25 mouse cellular contexts compared by ENCODE assay signal in genomic region chr1:130455111-130455510, GRCm38 (mm10). TPM values are rescaled to one million over a fixed set of nuclear protein-coding genes. Genes with fewer than 3 reads are reported as not detected.
DNase-seq lines count a peak whose midpoint lies in the region; ATAC-seq and TF ChIP-seq lines count a peak whose summit lies in the region.
"Had no signal": no experiment of that assay in that cellular context is flagged by ENCODE, and none has a peak within 500 bp of the region (broad histone marks: within the 10 kb centered on the region; RNA-seq: fewer than 3 reads in every experiment).

No protein-coding gene starts in this region.

- H3K4me1 ChIP-seq in lung, embryonic 14.5 days (ENCODE audit: insufficient read depth): no peaks in the 10 kb centered on the region
- no peaks in the 10 kb centered on the region for H3K4me1 ChIP-seq in lung, postnatal 0 days (ENCODE audit: insufficient read depth, low read depth, low read length)
- H3K4me1 ChIP-seq: embryonic facial prominence, embryonic 10.5 days; embryonic facial prominence, embryonic 12.5 days; forebrain, embryonic 13.5 days; forebrain, embryonic 15.5 days had no signal

- H3K4me3 ChIP-seq in lung, embryonic 14.5 days (ENCODE audit: low read depth, low read length): no peak overlapping the region
- H3K4me3 ChIP-seq in lung, postnatal 0 days (ENCODE audit: low read depth, low read length): no peak overlapping the region
- H3K4me3 ChIP-seq: embryonic facial prominence, embryonic 10.5 days; embryonic facial prominence, embryonic 12.5 days; forebrain, embryonic 13.5 days; forebrain, embryonic 15.5 days had no signal

- no peaks in the 10 kb centered on the region for H3K36me3 ChIP-seq in lung, embryonic 14.5 days (ENCODE audit: insufficient read depth)
- H3K36me3 ChIP-seq in lung, postnatal 0 days (ENCODE audit: insufficient read depth, low read length): no peaks in the 10 kb centered on the region
- H3K36me3 ChIP-seq: embryonic facial prominence, embryonic 10.5 days; embryonic facial prominence, embryonic 12.5 days; forebrain, embryonic 15.5 days had no signal

- no peak for TF ChIP-seq EP300 in lung, postnatal 0 days (IDR thresholded peaks at IDR 0.05)

- TF ChIP-seq CTCF in lung, embryonic 14.5 days (IDR thresholded peaks at IDR 0.05; ENCODE audit: low read depth): no peak
- 0 out of 2 replicates have a peak, but pooled peaks have one; percentile 7 for TF ChIP-seq CTCF in lung, postnatal 0 days (IDR thresholded peaks at IDR 0.05)

- 74% methylated on average over 2 of the region's 2 CpGs for WGBS in lung, embryonic 14.5 days
- WGBS in lung, postnatal 0 days: 75% methylated on average over 2 of the region's 2 CpGs

- H3K4me2 ChIP-seq in lung, embryonic 14.5 days: no peak overlapping the region
- no peak overlapping the region for H3K4me2 ChIP-seq in lung, postnatal 0 days (replicated peaks; ENCODE audit: low read depth, low read length)
- H3K4me2 ChIP-seq: embryonic facial prominence, embryonic 12.5 days; forebrain, embryonic 13.5 days; forebrain, embryonic 15.5 days had no signal

- no peaks in the 10 kb centered on the region for H3K9me3 ChIP-seq in lung, embryonic 14.5 days (ENCODE audit: low read depth, low read length)
- H3K9me3 ChIP-seq in lung, postnatal 0 days (ENCODE audit: low read length): no peaks in the 10 kb centered on the region
- H3K9me3 ChIP-seq: embryonic facial prominence, embryonic 10.5 days; embryonic facial prominence, embryonic 12.5 days; forebrain, embryonic 13.5 days; forebrain, embryonic 15.5 days; G1E had no signal

- H3K9ac ChIP-seq in lung, embryonic 14.5 days: no peak overlapping the region
- no peak overlapping the region for H3K9ac ChIP-seq in lung, postnatal 0 days (replicated peaks; ENCODE audit: low read depth)
- H3K9ac ChIP-seq: embryonic facial prominence, embryonic 12.5 days; forebrain, embryonic 13.5 days; forebrain, embryonic 15.5 days had no signal

- DNase-seq in lung, embryonic 14.5 days: no peak
- DNase-seq in lung, postnatal 10 days: no peak
- DNase-seq in lung, postnatal 0 days (ENCODE audit: low spot score): peak; percentile 52
- no peak for DNase-seq in lung, postnatal 14 days
- peak; percentile 55 for DNase-seq in lung, postnatal 36 days
- DNase-seq: adrenal gland, adult 8-10 months; adrenal gland, postnatal 14 days; adrenal gland, postnatal 36 days; cerebellum, adult 11-12 months; cerebellum, adult 2 months; cerebellum, adult 9-10 months; cerebellum, postnatal 10 days; cerebellum, postnatal 25 days had no signal

- H3K27me3 ChIP-seq in lung, embryonic 14.5 days (ENCODE audit: insufficient read depth, low read length): no peaks in the 10 kb centered on the region
- H3K27me3 ChIP-seq in lung, postnatal 0 days (replicated peaks; ENCODE audit: insufficient read depth, low read length): no peaks in the 10 kb centered on the region
- H3K27me3 ChIP-seq: CH12.LX; embryonic facial prominence, embryonic 12.5 days; forebrain, embryonic 13.5 days; forebrain, embryonic 15.5 days had no signal

- ATAC-seq in lung, embryonic 14.5 days (ENCODE audit: insufficient read depth): 0 out of 2 replicates have a peak, but pooled peaks have one; percentile 47
- ATAC-seq in lung, postnatal 0 days: peak; percentile 53
- no peak for ATAC-seq in frontal cortex, adult (ENCODE audit: low TSS enrichment)
- ATAC-seq: activated CD4-positive, CD25-positive, alpha-beta regulatory T cell, adult 4 months; CD4-positive, CD25-positive, alpha-beta regulatory T cell, adult 4 months; forebrain, embryonic 13.5 days; forebrain, embryonic 15.5 days; Patski had no signal

- no peak overlapping the region for H3K27ac ChIP-seq in lung, embryonic 14.5 days (ENCODE audit: low read depth)
- no peak overlapping the region for H3K27ac ChIP-seq in lung, postnatal 0 days (ENCODE audit: low read length)
- H3K27ac ChIP-seq: embryonic facial prominence, embryonic 10.5 days; embryonic facial prominence, embryonic 12.5 days; forebrain, embryonic 13.5 days; forebrain, embryonic 15.5 days had no signal

RNA-seq across cellular contexts. Expression of gene Cd55, which starts 7.4 kb away (rescaled TPM):
- polyA plus RNA-seq in lung, embryonic 14.5 days (2014; fragmentation: Nextera tagmentation; extraction: Ambion mirVana): 21.9 and 24.9 TPM in 2 replicates
- 50.9 and 57.7 TPM in 2 replicates for polyA plus RNA-seq in lung, postnatal 0 days (2015; fragmentation: Nextera tagmentation; extraction: Ambion mirVana)

RNA-seq across cellular contexts. Expression of gene Cd55b, which starts 32.3 kb away (rescaled TPM):
- polyA plus RNA-seq in lung, embryonic 14.5 days (2014; fragmentation: Nextera tagmentation; extraction: Ambion mirVana): 0.54 TPM in 1 of 2 replicates, not detected in the other
- 0.98 and 1.5 TPM in 2 replicates for polyA plus RNA-seq in lung, postnatal 0 days (2015; fragmentation: Nextera tagmentation; extraction: Ambion mirVana)
- polyA plus RNA-seq: activated CD4-positive, CD25-positive, alpha-beta regulatory T cell, adult 4 months; CD4-positive, CD25-positive, alpha-beta regulatory T cell, adult 4 months; cerebellum, adult 2 months; cortical plate, adult 2 months; embryonic facial prominence, embryonic 10.5 days; embryonic facial prominence, embryonic 12.5 days; forebrain, embryonic 11.5 days; forebrain, embryonic 13.5 days; forebrain, embryonic 15.5 days; G1E had no signal

Comparison
In these comparisons a context has a peak if more than half of its experiments do, and no peak if none do; other contexts are left out.
1. DNase-seq: peak in lung, postnatal 0 days (single experiment) and lung, postnatal 36 days (single experiment); none in lung, embryonic 14.5 days (single experiment), lung, postnatal 10 days (single experiment) and lung, postnatal 14 days (single experiment).